Mouse (Mus musculus) kidney, postnatal 10 days (tissue): ENCODE data around the gene Tnfsf12.

Experiments
- DNase-seq: peaks from one replicate; pipeline ENCODE4 v3.0.0; 2021; ENCODE audit warnings: mixed read lengths

Gene Tnfsf12

DNA sequence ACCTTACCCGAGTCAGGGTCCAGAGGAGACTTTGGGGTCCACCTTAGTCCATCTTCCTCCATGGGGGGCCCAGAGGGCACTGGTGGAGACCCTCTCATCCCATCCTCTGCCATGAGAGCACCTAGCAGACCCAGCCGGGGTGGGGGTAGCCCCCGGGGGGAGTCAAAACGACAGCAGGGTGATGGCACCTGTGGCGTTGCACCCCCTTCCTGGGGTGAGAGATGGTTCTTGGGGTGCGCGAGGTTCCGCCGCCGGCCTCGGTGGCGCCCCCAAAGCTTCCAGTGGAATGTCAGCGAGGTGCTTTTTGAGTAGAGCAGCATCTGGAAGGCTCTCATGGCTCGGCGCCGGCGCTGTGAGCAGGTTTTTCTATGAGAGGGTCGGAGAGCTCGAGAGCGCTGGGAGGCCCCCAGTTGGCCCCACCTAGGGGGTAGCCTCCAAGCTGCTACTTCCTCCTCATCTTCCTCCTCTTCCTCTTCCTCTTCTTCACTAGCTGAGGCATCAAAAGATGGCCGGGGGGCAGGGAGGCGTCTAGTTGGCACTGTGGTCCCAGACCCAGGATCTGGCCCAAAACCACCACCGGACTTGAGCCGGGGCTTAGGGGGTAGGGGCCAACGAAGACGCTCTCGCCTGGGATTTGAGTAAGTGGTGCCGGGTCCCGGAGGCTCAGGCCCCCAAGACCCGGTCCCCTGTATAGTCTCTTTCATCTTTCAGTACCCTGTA lies 15.4 kb downstream of the Tnfsf12 start:
- DNase-seq: no peak

DNA sequence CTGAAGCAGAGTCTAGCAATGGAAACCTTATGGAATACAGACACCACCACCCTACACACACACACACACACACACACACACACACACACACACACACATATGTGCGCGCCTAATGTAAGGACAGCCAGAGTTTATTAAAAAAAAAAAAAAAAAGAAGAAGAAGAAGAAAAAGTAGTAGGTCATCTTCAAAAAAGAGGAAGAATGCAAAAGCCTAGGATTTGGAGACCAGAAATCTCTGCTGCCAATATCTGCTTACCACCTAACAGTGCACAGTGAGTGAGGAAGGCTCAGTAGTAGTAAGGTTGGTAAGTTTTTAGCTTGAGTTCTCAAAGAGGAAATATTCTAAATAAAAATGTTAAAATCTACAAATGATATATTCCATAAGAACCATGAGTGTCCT lies 16.5 kb downstream of the Tnfsf12 start:
- no peak for DNase-seq

DNA sequence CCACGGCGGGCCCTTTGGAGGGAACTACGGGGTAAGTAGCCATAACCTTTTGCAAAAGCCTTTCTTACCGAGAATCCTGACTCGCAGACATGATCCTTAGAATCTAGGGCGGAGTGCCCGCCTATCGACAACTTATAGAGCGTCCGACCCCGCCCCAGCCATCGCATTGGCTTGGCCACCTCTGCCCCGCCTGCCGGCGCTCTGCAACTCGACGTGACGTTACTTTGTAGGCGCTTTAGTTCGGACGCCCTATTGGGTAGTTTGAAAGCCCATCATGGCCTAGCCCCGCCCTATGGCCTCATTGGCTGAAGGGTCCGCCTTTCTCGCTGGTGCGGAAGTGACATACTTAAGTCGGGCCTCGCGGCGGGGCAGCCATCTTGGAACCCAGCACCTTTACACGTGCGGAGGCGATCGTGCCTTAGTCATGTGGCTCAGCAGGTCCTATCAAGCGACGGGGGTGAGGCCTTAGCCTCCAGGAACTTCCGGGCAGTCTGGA lies 23.4 kb downstream of the Tnfsf12 start, which contains the start of gene Eif4a1:
TSS of gene Eif4a1 (minus strand) at position 213 of the 496 bp plus-strand sequence.
- peak; percentile 100 for DNase-seq

DNA sequence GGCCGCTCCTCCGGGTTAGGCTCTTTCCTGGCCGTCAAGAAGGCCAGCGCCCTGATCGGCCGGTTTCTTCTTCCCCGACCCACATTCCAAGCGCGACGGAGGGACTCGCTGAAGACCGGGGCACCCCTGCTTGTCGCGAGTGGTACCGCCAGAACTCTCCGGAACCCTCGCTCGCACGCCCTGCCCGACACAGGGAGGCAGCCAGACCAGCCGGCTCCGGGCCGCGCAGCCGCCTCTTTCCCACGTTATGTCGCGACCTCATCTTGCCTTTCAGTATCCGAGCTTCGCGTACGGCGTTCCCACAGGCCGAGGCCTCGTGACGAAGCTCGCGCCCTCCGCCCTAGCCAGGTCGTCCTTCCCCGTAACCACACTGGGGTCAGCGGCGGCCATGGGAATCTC lies 23.9 kb downstream of the Tnfsf12 start:
- no peak for DNase-seq

DNA sequence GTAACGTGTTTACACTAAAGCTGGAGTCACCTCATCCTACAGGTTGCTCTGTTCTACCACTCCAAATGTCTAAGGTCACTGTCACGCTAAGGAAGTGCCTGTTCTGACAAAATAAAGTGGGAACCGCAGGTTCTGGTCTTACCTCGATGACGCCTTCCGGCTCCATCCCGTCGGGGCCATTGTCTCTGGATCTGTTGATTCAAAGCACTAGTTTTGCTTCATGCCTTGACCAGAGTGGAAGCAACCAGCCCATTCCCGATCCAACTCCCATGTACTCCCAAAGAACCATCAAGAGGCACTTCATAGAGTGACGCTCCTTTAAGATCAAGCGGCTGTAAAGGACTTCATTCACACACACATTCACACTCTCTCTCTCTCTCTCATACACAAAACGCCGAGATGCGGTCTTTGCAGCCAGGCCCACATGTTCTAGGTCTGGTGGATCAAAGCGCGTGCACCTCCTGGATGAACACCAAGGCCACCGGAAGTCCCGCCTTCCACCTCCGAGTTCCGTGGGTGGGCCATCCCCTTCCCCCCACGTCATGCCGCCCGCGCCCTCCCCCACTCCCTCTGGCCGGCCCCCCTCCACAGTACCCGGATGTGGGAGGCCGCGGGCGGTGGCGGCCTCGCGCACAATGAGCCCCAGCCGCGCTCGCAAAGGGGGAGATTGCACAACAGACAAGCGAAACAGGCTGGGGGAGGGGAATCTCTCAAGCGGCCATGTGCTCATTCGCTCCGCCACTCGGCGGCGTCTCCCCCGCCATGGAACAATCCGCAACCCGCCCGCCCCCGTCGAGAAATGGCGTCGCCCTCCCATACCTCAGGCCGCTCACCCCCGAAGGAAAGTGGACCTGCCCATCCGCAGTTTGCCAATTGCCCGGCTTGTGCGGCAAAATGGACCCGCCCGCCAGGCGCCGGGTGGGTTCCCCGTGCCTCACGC lies 24.6 kb downstream of the Tnfsf12 start:
- peak; percentile 98 for DNase-seq

DNA sequence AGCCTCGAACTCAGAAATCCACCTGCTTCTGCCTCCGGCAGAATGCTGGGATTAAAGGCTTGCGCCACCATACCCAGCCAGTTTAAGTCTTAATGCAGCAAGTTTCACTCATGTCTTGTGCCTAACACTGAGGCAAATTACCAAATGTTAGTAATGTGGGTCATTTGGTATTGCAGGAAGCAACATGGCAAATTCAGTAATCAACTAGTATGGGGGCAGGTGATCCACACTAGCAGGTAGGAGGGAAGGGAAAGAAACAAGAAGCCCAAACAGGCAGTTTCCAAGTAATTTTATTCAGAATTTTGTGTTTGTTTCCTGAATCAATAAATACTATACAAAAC lies 29.0 kb downstream of the Tnfsf12 start:
- no peak for DNase-seq

DNA sequence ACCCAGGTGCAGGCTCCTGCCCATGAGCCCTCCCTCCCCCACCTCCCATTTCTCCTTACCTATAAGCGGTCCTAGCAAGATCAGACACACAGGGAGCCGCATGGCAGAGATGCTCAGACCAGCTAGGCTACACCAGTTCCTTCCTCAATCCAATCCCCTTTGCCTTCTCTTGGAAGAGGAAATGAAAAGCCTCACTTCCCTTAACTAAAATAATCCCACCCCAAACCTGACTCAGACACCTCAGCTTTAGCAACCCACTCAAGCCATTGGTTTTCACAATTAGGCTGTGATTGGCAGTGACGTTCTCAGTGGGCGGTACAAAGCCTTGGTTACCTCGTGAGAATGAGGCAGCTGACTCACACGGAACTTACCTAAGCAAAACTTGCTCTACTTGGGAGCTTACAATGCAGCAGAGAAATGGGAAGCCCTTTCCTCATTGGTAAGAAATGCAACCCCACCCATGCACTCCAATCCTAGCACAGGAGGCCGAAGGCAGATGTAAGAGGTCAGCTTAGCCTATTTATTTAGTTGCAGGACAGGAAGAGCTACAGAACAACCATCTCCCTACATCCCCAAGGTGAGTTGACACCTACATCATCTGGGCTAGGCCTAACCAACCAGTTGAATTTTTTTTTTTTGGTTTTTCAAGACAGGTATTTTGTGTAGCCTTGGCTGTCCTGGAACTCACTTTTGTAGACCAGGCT lies 29.5 kb downstream of the Tnfsf12 start, which contains the start of gene Cd68:
TSS of gene Cd68 (minus strand) at position 193 of the 704 bp plus-strand sequence.
- peak; percentile 48 for DNase-seq

DNA sequence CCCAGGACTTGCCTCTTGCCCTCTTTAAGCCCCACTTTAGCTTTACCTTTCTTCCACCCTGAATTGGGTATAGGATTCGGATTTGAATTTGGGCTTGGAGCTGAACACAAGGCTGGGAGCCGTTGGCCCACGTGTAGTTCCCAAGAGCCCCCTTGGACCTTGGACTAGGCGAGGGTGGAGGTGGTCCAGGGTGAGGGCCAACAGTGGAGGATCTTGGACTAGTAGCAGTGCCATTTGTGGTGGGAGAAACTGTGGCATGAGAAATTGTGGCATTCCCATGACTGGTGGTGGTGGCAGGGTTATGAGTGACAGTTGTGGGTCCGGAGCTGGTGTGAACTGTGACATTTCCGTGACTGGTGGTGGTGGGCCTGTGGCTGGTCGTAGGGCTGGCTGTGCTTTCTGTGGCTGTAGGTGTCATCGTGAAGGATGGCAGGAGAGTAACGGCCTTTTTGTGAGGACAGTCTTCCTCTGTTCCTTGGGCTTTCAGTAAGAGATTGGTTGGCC lies 30.1 kb downstream of the Tnfsf12 start:
- no peak for DNase-seq

DNA sequence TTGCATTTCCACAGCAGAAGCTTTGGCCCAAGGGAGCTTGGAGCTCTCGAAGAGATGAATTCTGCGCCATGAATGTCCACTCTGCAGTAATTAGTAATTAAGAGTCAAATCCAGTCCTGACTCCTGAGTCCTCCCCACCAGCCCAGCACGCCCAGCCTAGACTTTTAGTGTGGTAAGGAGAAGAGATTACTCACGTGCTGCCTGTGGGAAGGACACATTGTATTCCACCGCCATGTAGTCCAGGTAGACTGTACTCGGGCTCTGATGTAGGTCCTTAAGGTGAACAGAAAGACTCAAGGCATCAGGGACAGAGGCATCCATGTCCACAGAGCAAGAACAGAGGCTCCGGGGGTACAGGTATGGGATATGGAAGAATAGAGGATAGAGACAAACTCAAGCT lies 30.8 kb downstream of the Tnfsf12 start:
- DNase-seq: no peak

DNA sequence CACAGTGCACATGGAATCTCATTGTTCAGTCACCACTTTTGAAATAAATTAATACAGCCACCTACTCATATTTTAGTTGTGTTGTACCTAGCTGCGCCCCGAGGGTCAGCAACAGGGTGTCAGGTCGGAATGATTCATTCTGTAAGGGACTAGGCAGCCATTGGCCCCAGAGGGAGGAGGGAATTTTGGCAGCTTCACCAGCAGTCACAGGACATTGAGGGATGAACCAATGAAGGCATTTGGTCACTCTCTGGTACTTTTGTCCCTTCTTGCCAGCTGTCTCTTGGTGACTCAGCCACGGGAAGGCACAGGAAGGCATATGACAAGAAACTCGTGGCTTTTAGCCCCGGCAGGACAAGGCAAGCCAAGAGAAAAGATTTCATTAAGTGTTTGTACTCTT lies 31.9 kb downstream of the Tnfsf12 start:
- peak; percentile 33 for DNase-seq

DNA sequence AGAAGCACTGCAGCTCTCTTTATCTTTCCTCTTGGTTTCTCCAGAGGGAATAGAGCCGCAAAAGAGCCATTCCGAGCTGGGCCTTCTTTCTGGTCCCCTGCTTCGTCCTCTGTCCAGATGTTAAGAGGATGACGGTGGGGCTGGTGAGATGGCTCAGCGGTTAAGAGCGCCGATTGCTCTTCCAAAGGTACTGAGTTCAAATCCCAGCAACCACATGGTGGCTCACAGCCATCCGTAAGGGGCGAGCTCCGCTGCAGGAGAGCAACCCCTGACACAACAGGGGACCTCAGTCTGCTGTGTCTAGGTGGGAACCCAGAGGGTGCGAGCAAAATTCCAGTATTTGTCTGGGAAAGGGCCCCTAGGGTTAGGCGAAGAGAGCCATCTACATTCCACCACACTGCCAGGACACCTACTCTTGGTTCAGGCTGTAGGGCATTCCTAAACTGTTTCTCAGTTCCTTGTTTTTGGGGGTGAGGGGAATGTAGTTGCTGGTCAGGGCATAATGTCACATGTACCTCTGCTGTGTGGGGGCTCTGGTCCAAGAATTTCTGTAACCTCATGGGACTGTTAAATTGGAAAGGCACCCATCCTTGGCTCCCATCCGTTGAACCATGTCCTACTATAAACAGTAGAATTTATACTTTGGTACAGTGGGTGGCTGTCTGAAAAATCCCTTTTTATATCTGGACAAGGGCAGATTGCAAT lies 32.5 kb downstream of the Tnfsf12 start:
- DNase-seq: no peak

DNA sequence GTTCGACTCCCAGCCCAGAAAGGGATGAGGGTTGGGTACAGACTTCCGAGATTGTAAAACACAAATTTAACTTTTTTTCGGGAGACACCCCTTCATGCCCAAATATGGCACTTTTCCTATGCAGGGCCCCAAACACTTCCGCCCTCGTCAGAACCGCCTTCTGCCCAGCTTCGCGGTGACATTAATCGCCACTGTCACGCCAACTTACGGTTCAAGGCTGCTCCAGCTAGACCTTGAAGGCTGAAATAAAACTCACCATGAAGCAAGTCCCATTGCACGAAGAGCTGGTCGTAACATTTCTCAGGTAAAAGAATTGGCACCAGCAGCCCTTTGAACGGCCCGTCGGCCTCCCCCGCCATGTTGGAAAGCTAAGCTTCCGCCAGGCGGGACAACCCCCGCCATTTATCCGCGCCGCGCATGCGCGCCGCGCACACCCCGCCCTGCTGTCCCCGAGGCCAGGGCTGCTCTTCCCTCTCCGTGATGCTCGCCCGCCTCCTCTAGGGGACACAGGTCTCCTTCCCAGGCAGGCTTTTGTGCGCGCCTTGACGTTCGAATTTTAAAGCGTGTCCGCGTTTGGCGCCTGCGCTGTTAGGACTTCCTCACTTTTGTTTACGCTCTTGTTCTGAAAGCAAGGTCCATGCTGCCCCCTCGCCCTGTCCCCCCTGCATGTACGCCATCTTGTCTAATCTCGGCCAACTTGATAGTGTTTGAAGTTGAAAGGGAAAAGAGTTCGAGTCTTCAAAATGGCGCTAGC lies 33.3 kb downstream of the Tnfsf12 start, which contains the start of gene Mpdu1:
TSS of gene Mpdu1 (minus strand) at position 430 of the 754 bp plus-strand sequence.
- DNase-seq: peak; percentile 96

DNA sequence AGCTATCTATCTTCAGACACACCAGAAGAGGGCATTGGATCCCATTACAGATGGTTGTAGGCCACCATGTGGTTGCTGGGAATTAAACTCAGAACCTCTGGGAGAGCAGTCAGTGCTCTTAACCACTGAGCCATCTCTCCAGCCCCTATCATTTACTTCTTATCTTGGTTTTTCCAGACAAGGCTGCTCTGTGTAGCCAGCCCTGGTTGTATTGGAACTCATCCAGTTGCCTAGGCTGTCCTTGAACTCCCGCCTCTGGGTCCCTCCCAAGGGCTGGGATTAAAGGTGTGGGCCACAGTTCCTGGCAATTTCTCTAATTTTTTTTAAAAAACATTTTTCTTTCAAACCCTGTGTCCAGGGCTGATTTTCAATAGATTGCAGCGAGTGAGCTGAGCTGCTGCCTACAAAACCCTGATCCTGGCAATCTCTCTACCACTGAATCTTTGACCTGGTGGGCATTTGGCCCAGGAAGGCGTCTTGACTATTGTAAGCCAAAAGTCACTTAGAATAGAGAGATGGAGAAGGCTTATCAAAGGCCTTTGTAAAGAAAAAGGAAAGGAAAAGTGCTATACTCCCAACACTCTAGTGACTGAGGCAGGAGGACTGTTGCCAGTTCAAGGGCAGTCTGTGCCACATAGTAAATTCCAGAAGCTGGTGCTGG lies 34.3 kb downstream of the Tnfsf12 start:
- peak; percentile 41 for DNase-seq

DNA sequence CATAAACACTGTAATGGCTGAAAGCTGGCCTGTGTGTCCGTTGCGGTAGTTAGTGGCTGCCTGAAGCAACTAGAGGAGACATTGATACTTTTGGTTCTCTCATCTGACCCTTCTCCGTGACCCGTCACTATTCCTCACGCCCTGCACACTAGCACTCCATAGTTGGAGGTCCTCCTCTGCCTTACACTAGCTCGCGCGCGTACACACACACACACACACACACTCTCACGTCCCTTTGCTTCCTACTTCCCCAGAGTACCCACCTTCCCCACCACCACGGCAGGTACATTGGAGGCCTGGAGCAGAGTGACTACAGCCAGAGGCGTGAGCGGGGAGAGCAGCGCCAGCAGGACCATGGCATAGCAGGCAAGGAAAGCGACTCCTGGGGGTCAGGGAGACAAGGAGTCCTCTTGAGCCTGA lies 38.2 kb downstream of the Tnfsf12 start:
- no peak for DNase-seq

DNA sequence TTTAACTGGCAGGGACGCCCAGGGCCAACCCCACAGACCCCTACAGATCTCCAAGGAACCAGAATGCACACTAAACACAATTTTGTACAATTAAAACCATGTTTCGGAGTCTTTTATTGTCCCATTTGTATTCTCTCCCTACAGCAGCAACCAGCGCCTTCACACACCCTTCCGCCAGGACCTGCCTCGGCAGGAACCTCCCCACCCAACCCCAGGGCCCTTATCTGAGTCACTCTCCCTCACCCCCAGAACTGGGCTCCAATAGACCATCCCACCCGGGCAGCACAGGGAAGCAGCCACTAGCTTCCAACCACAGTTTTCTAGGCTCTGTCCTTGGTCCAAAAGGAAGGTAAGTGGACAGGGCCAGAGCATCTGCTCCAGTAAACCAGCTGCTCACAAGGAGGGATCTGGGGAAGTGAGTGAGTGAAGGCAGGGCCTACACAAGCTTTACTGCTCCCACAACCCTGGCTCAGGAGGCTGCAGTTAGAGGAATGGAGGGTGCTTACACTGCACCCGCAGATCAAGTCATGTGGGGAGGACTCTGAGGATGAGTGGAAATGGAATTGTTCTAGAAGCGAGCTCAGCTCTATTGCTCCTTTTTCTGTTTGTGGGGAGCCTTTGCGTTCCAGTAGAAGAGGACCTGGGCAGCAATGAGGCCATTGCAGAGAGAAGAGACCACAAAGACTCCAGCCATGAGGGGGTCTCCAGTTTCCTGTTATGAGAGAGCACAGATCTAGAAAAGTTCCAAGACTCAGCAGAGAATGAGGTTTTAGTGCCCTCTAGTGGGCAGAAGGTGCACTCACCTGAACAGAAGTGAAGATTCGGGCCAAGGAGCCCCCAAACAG lies 38.8 kb downstream of the Tnfsf12 start:
- DNase-seq: peak; percentile 67

DNA sequence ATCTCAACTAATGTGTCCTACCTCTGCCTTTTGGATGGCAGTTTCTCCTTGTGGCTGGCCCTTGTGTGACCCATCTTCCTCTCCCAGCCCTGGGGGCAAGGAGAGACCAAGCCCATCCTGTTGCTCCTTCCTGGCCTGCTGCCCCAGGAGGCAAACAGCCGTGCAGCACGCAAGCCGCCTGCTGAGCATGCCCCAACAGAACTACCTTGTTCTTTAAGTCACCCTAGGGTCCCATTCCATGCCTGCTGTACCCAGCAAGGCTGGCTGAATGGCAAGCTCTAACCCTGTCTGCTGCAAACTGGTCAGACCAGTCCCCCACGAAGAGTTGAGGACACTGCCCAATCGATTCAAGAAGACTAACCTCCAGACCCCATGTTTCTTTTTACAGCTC lies 39.6 kb downstream of the Tnfsf12 start:
- DNase-seq: no peak

DNA sequence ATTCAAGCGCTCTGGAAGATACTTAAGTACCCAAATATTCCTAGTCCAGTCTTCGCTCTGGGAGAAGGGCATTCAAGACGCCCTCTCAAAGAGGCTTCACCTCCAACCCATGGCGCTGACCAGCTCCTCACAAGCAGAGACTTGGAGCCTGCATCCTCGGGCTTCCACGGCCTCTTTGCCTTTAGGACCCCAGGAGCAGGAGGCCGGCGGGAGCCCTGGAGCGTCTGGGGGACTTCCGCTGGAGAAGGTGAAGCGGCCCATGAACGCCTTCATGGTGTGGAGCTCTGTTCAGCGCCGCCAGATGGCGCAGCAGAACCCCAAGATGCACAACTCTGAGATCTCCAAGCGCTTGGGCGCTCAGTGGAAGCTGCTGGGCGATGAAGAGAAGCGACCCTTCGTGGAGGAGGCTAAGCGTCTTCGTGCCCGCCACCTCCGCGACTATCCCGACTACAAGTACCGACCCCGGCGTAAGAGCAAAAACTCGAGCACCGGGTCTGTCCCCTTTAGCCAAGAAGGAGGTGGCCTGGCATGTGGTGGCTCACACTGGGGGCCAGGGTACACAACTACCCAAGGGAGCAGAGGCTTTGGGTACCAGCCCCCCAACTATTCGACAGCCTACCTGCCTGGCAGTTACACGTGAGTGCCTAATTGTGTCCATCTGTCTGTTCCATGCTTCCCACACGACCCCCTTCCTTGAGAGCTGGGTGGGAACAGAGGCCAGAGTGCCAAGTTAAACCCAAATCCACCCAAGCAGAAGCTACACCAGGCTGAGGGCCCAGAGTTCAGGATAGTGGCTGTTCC lies 40.2 kb downstream of the Tnfsf12 start, which contains the start of gene Sox15:
TSS of gene Sox15 (plus strand) at position 51 of the 801 bp plus-strand sequence.
- peak; percentile 87 for DNase-seq

DNA sequence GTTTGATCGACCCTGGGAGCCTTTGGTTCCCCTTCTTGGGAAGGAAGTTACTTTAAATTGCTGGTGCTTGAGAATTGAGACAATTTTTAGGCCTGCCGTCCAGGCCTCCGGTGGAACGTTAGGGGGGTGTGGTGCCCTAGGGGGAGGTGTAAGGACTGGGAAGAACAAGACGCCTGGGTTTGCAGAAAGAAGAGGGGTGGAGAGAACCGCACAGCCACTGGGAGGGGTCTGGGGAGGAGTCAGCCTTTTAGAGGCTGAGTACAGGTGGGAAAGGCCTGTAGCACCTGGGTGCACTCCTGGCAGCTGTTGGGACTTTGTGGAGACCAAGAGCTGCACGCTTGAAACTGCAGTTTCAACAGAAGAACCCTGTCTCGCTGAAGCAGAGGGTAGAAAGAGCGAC lies 40.9 kb downstream of the Tnfsf12 start:
- DNase-seq: no peak

DNA sequence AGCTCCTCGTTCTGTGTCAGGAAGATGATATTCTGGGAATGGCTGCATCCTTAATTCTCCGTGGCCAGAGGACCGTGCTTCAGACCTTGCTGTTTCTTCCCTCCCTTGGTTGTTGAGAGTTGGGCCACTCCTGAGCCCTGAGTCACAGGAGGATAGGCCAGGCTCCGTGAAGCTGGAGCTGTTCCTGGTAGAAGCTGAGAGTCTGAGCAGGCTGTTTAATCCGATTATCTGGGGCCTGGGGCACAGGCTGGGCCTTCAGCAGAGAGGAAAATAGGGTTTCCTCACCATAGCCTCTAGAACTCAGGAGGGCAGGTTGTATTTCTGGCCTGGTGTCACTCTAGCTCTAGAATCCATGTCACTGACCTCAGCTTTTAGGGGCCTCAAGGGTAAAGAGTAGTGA lies 42.2 kb downstream of the Tnfsf12 start:
- no peak for DNase-seq
